In the genomic region with DNA sequence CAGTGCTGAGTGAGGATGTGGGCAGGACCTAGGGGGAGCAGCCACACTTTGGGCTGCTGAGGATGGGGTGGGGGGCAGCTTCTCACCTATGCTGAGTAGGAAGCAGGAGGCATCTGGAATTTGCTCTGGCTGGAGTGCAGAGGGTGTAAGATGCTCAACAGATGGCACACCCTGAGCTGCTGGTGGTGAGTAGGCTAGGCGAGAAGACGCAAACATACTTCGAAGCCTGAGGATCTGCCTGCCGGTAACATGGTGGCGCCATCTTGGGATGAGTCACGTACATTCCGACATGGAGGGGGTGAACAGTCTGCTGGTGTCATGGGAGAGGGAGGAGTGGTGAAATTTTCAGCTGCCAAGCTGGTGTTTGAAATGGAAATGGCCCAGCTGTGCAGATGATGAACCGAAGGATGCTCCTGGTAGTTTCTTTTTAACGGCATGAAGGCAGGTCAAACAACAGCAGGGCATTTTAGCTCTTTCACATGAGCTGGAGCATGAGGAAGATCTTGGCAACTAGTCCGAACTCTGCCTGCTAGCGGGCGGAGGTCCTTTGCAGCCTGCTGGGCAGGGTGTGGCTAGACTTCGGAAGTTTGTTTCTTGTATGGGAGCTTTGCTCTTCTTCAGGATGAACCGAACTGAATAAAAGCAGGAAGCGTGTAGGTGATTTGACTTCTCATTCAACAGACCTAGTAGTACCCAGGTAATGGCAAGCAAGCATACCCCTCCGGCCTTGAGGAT, we compare ENCODE assay signal across 12 mouse cellular contexts.
A peak's percentile ranks its signal among the peaks of the same experiment; 100 is the strongest.
DNase-seq lines count a peak whose midpoint lies in the region; ATAC-seq and TF ChIP-seq lines count a peak whose summit lies in the region.
"Had no signal": no experiment of that assay in that cellular context is flagged by ENCODE, and none has a peak within 500 bp of the region (broad histone marks: within the 10 kb centered on the region; RNA-seq: fewer than 3 reads in every experiment).

No protein-coding gene starts in this region.

- no peak overlapping the region for H3K4me3 ChIP-seq in forebrain, postnatal 0 days (ENCODE audit: low read depth, low read length)
- H3K4me3 ChIP-seq in forebrain, embryonic 14.5 days (ENCODE audit: low read depth, low read length), result no peak overlapping the region
- H3K4me3 ChIP-seq in liver, postnatal 0 days (ENCODE audit: low read depth, low read length), result no peak overlapping the region
- H3K4me3 ChIP-seq in liver, embryonic 16.5 days (ENCODE audit: low read depth, low read length), result no peak overlapping the region; the same call in 1 of the 2 replicates
- H3K4me3 ChIP-seq: embryonic facial prominence, embryonic 12.5 days; hindbrain, embryonic 13.5 days; lung, embryonic 15.5 days had no signal

- ATAC-seq in forebrain, postnatal 0 days, result no peak
- ATAC-seq in forebrain, embryonic 14.5 days, result no peak
- no peak for ATAC-seq in liver, postnatal 0 days
- ATAC-seq in liver, embryonic 16.5 days (ENCODE audit: low read depth), result peak; percentile 25; the same call in 1 of the 2 replicates

- peak; percentile 21 for DNase-seq in forebrain, postnatal 0 days
- no peak for DNase-seq in forebrain, embryonic 14.5 days (ENCODE audit: low spot score)
- DNase-seq in liver, result peak; percentile 64
- DNase-seq in liver, postnatal 0 days, result no peak
- DNase-seq in frontal cortex, adult 2 months (ENCODE audit: extremely low spot score in 1 of 2, low spot score in 1 of 2), result peak; percentile 82 to 88
- no peak for DNase-seq in adrenal gland, postnatal 14 days
- DNase-seq in cerebellum, postnatal 36 days, result no peak
- DNase-seq: kidney, postnatal 10 days had no signal

- no peaks in the 10 kb centered on the region for H3K9me3 ChIP-seq in forebrain, postnatal 0 days (ENCODE audit: low read length)
- no peaks in the 10 kb centered on the region for H3K9me3 ChIP-seq in forebrain, embryonic 14.5 days (replicated peaks; ENCODE audit: control insufficient read depth, low read length)
- no peaks in the 10 kb centered on the region; the same call in 1 of the 2 replicates for H3K9me3 ChIP-seq in liver, postnatal 0 days (ENCODE audit: low read length)
- no peaks in the 10 kb centered on the region for H3K9me3 ChIP-seq in liver, embryonic 16.5 days (replicated peaks; ENCODE audit: control insufficient read depth, low read length)
- H3K9me3 ChIP-seq: hindbrain, embryonic 13.5 days; lung, embryonic 15.5 days had no signal

- no peak overlapping the region for H3K9ac ChIP-seq in forebrain, postnatal 0 days
- no peak overlapping the region for H3K9ac ChIP-seq in forebrain, embryonic 14.5 days (ENCODE audit: low read length)
- no peak overlapping the region for H3K9ac ChIP-seq in liver, postnatal 0 days (replicated peaks)
- 0 out of 2 replicates have a peak overlapping the region, but pooled peaks have one; percentile 19 for H3K9ac ChIP-seq in liver, embryonic 16.5 days (ENCODE audit: low read depth, low read length)
- H3K9ac ChIP-seq: embryonic facial prominence, embryonic 12.5 days; hindbrain, embryonic 13.5 days; lung, embryonic 15.5 days had no signal

- TF ChIP-seq EP300 in liver, postnatal 0 days (IDR thresholded peaks at IDR 0.05; ENCODE audit: low read depth), result no peak

- no peaks in the 10 kb centered on the region for H3K36me3 ChIP-seq in forebrain, postnatal 0 days (ENCODE audit: insufficient read depth)
- H3K36me3 ChIP-seq in forebrain, embryonic 14.5 days (ENCODE audit: control insufficient read depth, insufficient read depth, low read length), result no peaks in the 10 kb centered on the region
- no peaks in the 10 kb centered on the region for H3K36me3 ChIP-seq in liver, postnatal 0 days (replicated peaks; ENCODE audit: insufficient read depth, low read length)
- no peaks in the 10 kb centered on the region for H3K36me3 ChIP-seq in liver, embryonic 16.5 days (ENCODE audit: control insufficient read depth, insufficient read depth)
- H3K36me3 ChIP-seq: embryonic facial prominence, embryonic 12.5 days; hindbrain, embryonic 13.5 days; lung, embryonic 15.5 days had no signal

- WGBS in forebrain, postnatal 0 days, result 73% methylated on average over 16 of the region's 16 CpGs
- 82% methylated on average over 16 of the region's 16 CpGs for WGBS in forebrain, embryonic 14.5 days
- 89% methylated on average over 16 of the region's 16 CpGs for WGBS in liver, postnatal 0 days (ENCODE audit: insufficient replicate concordance)
- WGBS in liver, embryonic 16.5 days (ENCODE audit: insufficient replicate concordance), result 82% methylated on average over 16 of the region's 16 CpGs

- TF ChIP-seq CTCF in forebrain, postnatal 0 days (IDR thresholded peaks at IDR 0.05; ENCODE audit: low read depth), result no peak
- TF ChIP-seq CTCF in liver, postnatal 0 days (IDR thresholded peaks at IDR 0.05; ENCODE audit: low read depth), result no peak

- H3K4me1 ChIP-seq in forebrain, postnatal 0 days (ENCODE audit: insufficient read depth), result no peaks in the 10 kb centered on the region
- peaks cover 8% of the 10 kb centered on the region for H3K4me1 ChIP-seq in forebrain, embryonic 14.5 days (ENCODE audit: control insufficient read depth, insufficient read depth, low read length)
- H3K4me1 ChIP-seq in liver, postnatal 0 days (ENCODE audit: insufficient read depth), result no peaks in the 10 kb centered on the region
- H3K4me1 ChIP-seq in liver, embryonic 16.5 days (ENCODE audit: control insufficient read depth, low read depth, low read length), result peaks cover 27% of the 10 kb centered on the region
- H3K4me1 ChIP-seq: lung, embryonic 15.5 days had no signal

- no peak overlapping the region for H3K27ac ChIP-seq in forebrain, postnatal 0 days (ENCODE audit: low read depth, low read length)
- no peak overlapping the region for H3K27ac ChIP-seq in forebrain, embryonic 14.5 days (ENCODE audit: low read depth, low read length)
- no peak overlapping the region for H3K27ac ChIP-seq in liver, postnatal 0 days (ENCODE audit: low read depth)
- peak overlapping the region; percentile 87; the same call in 1 of the 2 replicates for H3K27ac ChIP-seq in liver, embryonic 16.5 days (ENCODE audit: low read length)
- H3K27ac ChIP-seq: embryonic facial prominence, embryonic 12.5 days; hindbrain, embryonic 13.5 days; lung, embryonic 15.5 days had no signal

- H3K4me2 ChIP-seq in forebrain, postnatal 0 days (ENCODE audit: low read depth), result no peak overlapping the region
- no peak overlapping the region for H3K4me2 ChIP-seq in forebrain, embryonic 14.5 days (ENCODE audit: low read length)
- no peak overlapping the region for H3K4me2 ChIP-seq in liver, postnatal 0 days (ENCODE audit: low read depth, low read length)
- H3K4me2 ChIP-seq in liver, embryonic 16.5 days (ENCODE audit: low read depth, low read length), result peak overlapping the region; percentile 33; the same call in 1 of the 2 replicates
- H3K4me2 ChIP-seq: embryonic facial prominence, embryonic 12.5 days; hindbrain, embryonic 13.5 days; lung, embryonic 15.5 days had no signal

- no peaks in the 10 kb centered on the region for H3K27me3 ChIP-seq in forebrain, postnatal 0 days (ENCODE audit: insufficient read depth, low read length)
- no peaks in the 10 kb centered on the region for H3K27me3 ChIP-seq in forebrain, embryonic 14.5 days (replicated peaks; ENCODE audit: control insufficient read depth, insufficient read depth, low read length)
- H3K27me3 ChIP-seq in liver, postnatal 0 days (ENCODE audit: insufficient read depth, low read length), result no peaks in the 10 kb centered on the region
- H3K27me3 ChIP-seq in liver, embryonic 16.5 days (ENCODE audit: control insufficient read depth, insufficient read depth, low read depth, low read length), result no peaks in the 10 kb centered on the region
- H3K27me3 ChIP-seq: embryonic facial prominence, embryonic 12.5 days had no signal

Comparison
In these comparisons a context has a peak if more than half of its experiments do, and no peak if none do; other contexts are left out.
1. DNase-seq: peak in forebrain, postnatal 0 days (single experiment), liver (single experiment) and frontal cortex, adult 2 months (2 of 2); none in forebrain, embryonic 14.5 days (single experiment), liver, postnatal 0 days (single experiment), adrenal gland, postnatal 14 days (single experiment) and cerebellum, postnatal 36 days (0 of 2).